Mouse (Mus musculus): ENCODE measurements at regions not wholly inside any gene's neighbourhood (a gene's known extent, or its start where the extent isn't known, plus 50 kb on each side); places are given as distances from the start of the nearest gene placed in this dataset.

- in situ Hi-C loops (cut with MboI), result no loop called here
Observed at GRCm38 (mm10) chrX:106985684-106986083, 65.3 kb downstream of the Lpar4 start.

GRCm38 (mm10) chrX:106986794-106987193, 66.4 kb downstream of the Lpar4 start:
- in situ Hi-C loops (cut with MboI), result no loop called here

GRCm38 (mm10) chrX:106987779-106988178, 67.4 kb downstream of the Lpar4 start:
- in situ Hi-C loops (cut with MboI), result no loop called here

GRCm38 (mm10) chrX:107004496-107004895, 83.8 kb upstream of the P2ry10 start:
- in situ Hi-C loops (cut with MboI), result no loop called here

GRCm38 (mm10) chrX:107008968-107009367, 79.3 kb upstream of the P2ry10 start:
- in situ Hi-C loops (cut with MboI), result no loop called here

- in situ Hi-C loops (cut with MboI), result loop anchor here (5.0 kb wide), 1 partner anchor 75 kb away; the partner anchor contains the start of gene P2ry10
Observed at GRCm38 (mm10) chrX:107012615-107013014, 75.7 kb upstream of the P2ry10 start.

- in situ Hi-C loops (cut with MboI), result no loop called here
Observed at GRCm38 (mm10) chrX:107015335-107015734, 73.0 kb upstream of the P2ry10 start.

GRCm38 (mm10) chrX:107031726-107032125, 56.6 kb upstream of the P2ry10 start:
- in situ Hi-C loops (cut with MboI), result no loop called here

GRCm38 (mm10) chrX:107038041-107038440, 50.3 kb upstream of the P2ry10 start:
- in situ Hi-C loops (cut with MboI), result no loop called here
